Mouse (Mus musculus): ENCODE results near the gene Tmem109. TPM values are rescaled to one million over a fixed set of nuclear protein-coding genes. Genes with fewer than 3 reads are reported as not detected.
A peak's percentile ranks its signal among the peaks of the same experiment; 100 is the strongest.

Tmem109 gene
- polyA plus RNA-seq (2015; fragmentation: Nextera tagmentation; extraction: Ambion mirVana), result 133 and 139 TPM in 2 replicates

DNA sequence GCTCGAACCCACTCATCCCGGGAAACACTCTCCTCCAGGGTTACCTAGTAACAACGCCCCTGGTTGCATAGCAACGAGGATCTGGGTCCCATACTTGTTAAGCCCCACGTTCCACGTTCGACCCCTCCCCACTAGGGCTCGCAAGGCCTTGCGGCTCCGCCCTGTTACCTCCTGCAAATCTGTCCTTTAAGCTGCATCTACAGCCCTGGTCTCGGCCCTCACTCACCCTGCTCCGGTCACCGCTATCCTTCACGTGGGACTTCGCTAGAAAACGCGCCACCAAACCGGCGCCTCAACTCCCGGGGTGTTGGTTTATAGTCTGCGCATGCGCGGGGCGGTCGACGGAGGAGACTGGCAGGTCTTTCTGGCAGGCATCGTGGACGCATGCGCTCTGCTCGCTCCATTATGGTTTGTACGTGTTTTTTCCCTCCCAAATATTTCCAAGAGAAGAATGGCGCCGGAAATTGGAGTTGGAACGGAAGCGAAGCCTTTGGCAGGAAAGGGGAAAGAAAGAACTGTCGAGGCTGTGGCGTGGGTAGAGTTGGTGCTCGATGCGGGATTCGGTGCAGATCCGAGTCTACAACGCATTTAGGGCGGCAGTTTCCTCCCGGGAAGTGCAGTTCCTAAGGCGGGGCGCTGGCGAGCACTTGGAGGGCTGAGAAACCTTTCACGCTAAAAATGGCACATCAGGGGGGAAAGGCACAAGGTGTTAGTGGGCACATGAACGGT is at the start of gene Tmem109:
Gene Tmem109, minus strand, starts transcription at position 576 of the 729 bp plus-strand sequence.
- peak; percentile 88 for ATAC-seq (ENCODE audit: insufficient number of reproducible peaks, low FRiP score, low TSS enrichment, low read depth)
- Histone ChIP-seq H3K4me1 (peaks cover 29% of the 10 kb centered on the region), H3K27ac (replicated peaks) (peak within 1 kb of the TSS; percentile 96), H3K9ac (peak within 1 kb of the TSS; percentile 41), H3K4me2 (replicated peaks) (peak within 1 kb of the TSS; percentile 92), H3K27me3 (no peaks in the 10 kb centered on the region), H3K4me3 (replicated peaks) (peak within 1 kb of the TSS; percentile 75), H3K9me3 (replicated peaks) (no peaks in the 10 kb centered on the region), H3K36me3 (peaks cover 4% of the 10 kb centered on the region; the same call in 1 of the 2 replicates)
- under 1% methylated on average over 49 of the region's 49 CpGs for WGBS

DNA sequence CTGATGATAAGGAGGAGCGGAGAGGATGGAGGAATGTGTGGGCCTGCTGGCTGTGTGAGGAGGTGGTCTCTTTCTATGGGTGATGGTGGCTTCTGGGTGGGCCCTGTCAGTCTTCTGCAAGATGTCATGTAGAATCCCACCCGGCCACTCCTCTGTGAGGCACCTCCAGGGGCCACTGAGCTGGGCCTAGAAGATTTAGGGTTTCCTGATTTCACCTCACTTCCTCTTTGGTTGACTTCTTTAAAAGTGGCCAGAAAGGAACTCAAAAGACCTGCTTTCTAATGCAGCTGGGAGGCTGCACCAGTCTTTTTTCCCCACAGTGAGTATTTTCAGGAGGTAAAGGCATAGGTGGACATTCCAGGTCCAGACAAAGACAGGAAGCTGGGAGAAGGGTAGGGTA is 48.8 kb upstream of the Tmem109 start:
- H3K9me3 ChIP-seq (replicated peaks), result no peaks in the 10 kb centered on the region
- no peak overlapping the region for H3K9ac ChIP-seq
- no peaks in the 10 kb centered on the region for H3K36me3 ChIP-seq
- no peak overlapping the region for H3K27ac ChIP-seq (replicated peaks)
- no peak overlapping the region for H3K4me3 ChIP-seq (replicated peaks)
- no peaks in the 10 kb centered on the region for H3K27me3 ChIP-seq
- no peak overlapping the region for H3K4me2 ChIP-seq (replicated peaks)
- no peak for ATAC-seq (ENCODE audit: insufficient number of reproducible peaks, low FRiP score, low TSS enrichment, low read depth)
- no peaks in the 10 kb centered on the region for H3K4me1 ChIP-seq
- 81% methylated on average over 2 of the region's 2 CpGs for WGBS

DNA sequence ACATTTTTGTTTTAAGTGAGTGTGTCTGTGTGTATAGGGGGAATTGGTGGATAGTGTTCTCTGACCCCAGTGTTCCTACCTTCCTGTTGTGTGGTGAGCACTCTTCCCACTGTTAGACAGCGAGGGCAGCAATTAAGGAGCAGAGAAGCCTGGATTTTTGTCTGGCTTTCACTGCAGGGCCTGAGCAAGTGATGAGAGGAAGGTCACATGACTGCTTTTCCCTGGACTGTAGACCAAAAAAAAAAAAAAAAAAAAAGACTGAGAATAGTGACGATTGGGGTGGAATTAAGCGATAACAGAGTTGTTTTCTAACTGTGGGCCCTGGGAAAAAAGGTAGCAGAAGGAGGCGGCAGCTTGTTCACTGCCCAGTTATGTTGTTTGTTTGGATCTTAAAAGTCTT is 44.9 kb upstream of the Tmem109 start:
- no peak for ATAC-seq (ENCODE audit: insufficient number of reproducible peaks, low FRiP score, low TSS enrichment, low read depth)
- no peaks in the 10 kb centered on the region for H3K36me3 ChIP-seq
- H3K4me1 ChIP-seq, result no peaks in the 10 kb centered on the region
- H3K9ac ChIP-seq, result no peak overlapping the region
- H3K27ac ChIP-seq (replicated peaks), result no peak overlapping the region
- 45% methylated on average over 4 of the region's 4 CpGs for WGBS
- H3K4me3 ChIP-seq (replicated peaks), result no peak overlapping the region
- H3K9me3 ChIP-seq (replicated peaks), result no peaks in the 10 kb centered on the region
- no peaks in the 10 kb centered on the region for H3K27me3 ChIP-seq
- H3K4me2 ChIP-seq (replicated peaks), result no peak overlapping the region

DNA sequence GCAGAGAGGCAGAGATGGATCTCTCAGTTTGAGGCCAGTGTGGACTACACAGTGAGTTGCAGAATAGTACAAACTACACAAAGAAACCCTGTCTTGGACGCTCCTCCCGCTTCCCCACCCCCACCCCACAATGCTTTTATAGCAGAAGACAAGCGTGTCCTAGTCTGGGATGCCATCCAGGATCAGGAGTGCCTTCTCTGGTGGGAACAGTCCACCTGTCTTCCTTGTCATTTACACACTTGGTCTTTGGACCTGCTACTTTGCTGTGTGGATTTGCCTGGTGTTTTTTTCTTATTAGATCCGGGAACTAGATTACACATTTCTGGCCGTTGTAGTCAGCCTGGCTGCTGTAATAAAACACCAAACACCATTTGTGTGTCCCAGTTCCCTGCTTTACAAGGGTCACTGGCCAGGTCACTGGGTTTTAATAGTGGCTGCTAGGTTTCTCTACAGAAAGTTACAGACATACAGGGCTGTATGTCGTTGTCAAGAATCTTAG is 44.4 kb upstream of the Tmem109 start:
- H3K9ac ChIP-seq, result no peak overlapping the region
- no peak overlapping the region for H3K4me2 ChIP-seq (replicated peaks)
- no peaks in the 10 kb centered on the region for H3K27me3 ChIP-seq
- no peaks in the 10 kb centered on the region for H3K36me3 ChIP-seq
- no peak overlapping the region for H3K27ac ChIP-seq (replicated peaks)
- H3K4me3 ChIP-seq (replicated peaks), result no peak overlapping the region
- H3K9me3 ChIP-seq (replicated peaks), result no peaks in the 10 kb centered on the region
- ATAC-seq (ENCODE audit: insufficient number of reproducible peaks, low FRiP score, low TSS enrichment, low read depth), result no peak
- no peaks in the 10 kb centered on the region for H3K4me1 ChIP-seq
- 34% methylated on average over 6 of the region's 6 CpGs for WGBS

DNA sequence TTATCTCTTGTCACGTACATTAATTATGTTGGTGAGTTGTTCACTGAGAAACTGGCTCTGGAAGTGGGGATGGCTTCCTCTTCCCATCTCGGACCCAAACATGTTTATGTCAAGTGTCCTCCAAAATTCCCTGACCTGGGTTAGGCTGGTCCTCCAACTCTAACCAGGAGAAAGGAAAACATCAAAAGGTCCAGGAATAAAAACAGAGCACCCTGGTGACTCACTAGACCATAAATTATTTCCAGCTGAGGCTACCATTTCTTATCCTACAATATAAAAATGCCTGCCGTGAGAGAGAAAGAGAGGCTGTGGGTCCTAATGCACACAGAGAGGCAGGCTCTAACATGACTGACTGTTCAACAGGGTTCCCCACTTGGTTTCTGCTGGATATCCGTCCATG is 42.4 kb upstream of the Tmem109 start:
- Histone ChIP-seq H3K36me3 (no peaks in the 10 kb centered on the region), H3K4me1 (no peaks in the 10 kb centered on the region), H3K9ac (no peak overlapping the region), H3K4me2 (replicated peaks) (no peak overlapping the region), H3K27me3 (no peaks in the 10 kb centered on the region), H3K9me3 (replicated peaks) (no peaks in the 10 kb centered on the region), H3K4me3 (replicated peaks) (no peak overlapping the region), H3K27ac (replicated peaks) (no peak overlapping the region)
- 39% methylated on average over 4 of the region's 4 CpGs for WGBS
- no peak for ATAC-seq (ENCODE audit: insufficient number of reproducible peaks, low FRiP score, low TSS enrichment, low read depth)

DNA sequence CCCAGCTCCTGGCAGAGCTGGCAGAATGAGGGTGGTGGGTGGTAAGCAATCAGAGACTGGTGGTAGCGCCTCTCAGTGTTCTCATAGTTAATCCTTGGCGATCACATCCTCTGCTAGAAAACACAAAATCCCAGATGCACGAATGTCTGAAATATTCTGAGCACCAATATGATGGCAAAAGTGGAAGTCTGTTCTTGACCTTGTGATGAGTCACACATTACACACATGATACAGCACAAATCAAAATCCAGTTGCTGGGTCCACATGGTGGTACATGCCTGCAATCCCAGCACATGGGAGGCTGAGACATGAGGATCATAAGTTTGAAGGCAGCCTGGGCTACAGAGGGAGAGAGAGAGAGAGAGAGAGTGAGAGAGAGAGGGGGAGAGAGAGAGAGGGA is 39.3 kb upstream of the Tmem109 start:
- Histone ChIP-seq H3K36me3 (no peaks in the 10 kb centered on the region), H3K4me3 (replicated peaks) (no peak overlapping the region), H3K9ac (no peak overlapping the region), H3K4me2 (replicated peaks) (no peak overlapping the region), H3K27me3 (no peaks in the 10 kb centered on the region; the same call in 1 of the 2 replicates), H3K4me1 (no peaks in the 10 kb centered on the region), H3K27ac (replicated peaks) (no peak overlapping the region), H3K9me3 (replicated peaks) (no peaks in the 10 kb centered on the region)
- WGBS, result 79% methylated on average over 3 of the region's 3 CpGs
- ATAC-seq (ENCODE audit: insufficient number of reproducible peaks, low FRiP score, low TSS enrichment, low read depth), result no peak

DNA sequence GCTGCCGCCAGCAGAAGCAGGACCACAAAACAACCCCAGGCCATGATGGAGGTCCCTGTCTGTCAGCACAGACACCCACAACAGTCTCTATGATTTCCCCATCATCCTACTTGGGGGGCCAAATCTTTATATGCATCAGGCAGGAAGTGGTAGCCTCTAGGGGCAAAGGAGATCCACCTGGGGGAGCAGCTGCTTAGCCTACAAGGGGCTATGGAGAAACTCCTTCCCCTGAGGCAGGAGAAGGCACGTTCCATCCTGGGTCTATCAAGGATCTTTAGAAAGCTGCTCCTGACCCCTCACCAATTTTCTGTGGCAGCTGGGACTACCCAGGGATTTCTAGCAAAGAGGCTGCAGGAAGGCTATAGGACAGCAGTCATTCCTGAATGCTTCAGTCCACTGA is 38.7 kb upstream of the Tmem109 start, which contains the start of gene Zp1:
Gene Zp1, minus strand, starts transcription at position 101 of the 400 bp plus-strand sequence.
- Histone ChIP-seq H3K4me2 (replicated peaks) (no peak within 1 kb of the TSS), H3K4me1 (no peaks in the 10 kb centered on the region), H3K27ac (replicated peaks) (no peak within 1 kb of the TSS), H3K36me3 (no peaks in the 10 kb centered on the region), H3K4me3 (replicated peaks) (no peak within 1 kb of the TSS), H3K27me3 (no peaks in the 10 kb centered on the region; the same call in 1 of the 2 replicates), H3K9me3 (replicated peaks) (no peaks in the 10 kb centered on the region), H3K9ac (no peak within 1 kb of the TSS)
- ATAC-seq (ENCODE audit: insufficient number of reproducible peaks, low FRiP score, low TSS enrichment, low read depth), result no peak
- 35% methylated on average over 2 of the region's 2 CpGs for WGBS

DNA sequence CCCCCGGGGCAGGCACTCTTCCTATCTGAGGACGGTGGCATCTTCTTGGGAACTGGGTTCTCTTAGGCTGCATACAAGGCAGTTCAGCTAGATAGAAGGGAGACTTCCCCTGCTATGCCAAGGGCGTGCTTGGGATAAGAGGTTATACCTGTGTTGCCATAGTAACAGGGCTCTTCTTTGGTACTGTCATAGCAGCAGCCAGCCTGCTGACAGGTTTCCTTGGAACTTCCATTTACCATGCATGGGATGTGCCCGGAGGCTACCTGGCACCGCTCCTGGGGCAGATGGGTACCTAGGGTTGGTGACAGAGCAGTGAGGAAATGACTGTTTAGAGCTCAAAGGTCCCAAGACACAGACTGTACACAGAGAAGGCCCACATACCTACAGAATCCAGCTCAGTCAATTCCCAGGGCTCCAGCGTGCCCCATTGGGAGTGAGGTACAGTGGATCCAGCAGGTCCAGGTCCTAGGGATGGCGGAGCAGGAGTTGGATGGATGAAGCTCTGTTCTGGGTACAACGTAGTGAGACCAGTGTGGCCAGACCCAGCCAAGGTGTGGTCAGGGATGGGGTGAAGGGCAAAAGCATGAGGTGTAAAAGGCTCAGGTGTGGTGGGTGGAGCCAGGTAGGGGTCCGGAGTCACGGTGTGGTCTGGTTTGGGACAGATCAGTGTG is 36.7 kb upstream of the Tmem109 start:
- ATAC-seq (ENCODE audit: insufficient number of reproducible peaks, low FRiP score, low TSS enrichment, low read depth), result no peak; the same call in 1 of the 2 replicates
- Histone ChIP-seq H3K27me3 (no peaks in the 10 kb centered on the region; the same call in 1 of the 2 replicates), H3K4me2 (replicated peaks) (no peak overlapping the region), H3K36me3 (no peaks in the 10 kb centered on the region), H3K4me3 (replicated peaks) (no peak overlapping the region), H3K4me1 (no peaks in the 10 kb centered on the region), H3K27ac (replicated peaks) (no peak overlapping the region), H3K9me3 (replicated peaks) (no peaks in the 10 kb centered on the region), H3K9ac (no peak overlapping the region)
- 85% methylated on average over 10 of the region's 10 CpGs for WGBS

DNA sequence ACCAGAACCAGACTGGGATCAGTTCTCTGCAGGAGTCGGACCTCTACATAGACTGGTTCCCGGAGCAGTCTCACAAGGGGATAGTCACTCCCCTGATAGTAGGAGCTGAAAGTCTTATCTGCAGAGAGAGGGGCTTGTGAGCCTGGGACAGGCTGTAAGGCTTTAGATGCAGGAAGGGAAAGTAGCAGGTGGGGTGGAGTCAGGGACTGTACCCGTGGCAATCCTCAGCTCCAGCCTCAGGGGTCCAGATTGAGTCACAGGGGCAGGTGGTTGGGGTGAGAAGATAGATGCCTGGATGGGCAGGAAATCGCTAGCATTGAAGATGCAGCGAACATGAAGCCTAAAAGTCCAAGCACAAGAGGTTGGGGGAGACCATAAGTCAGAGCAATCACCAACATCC is 34.7 kb upstream of the Tmem109 start:
- no peak for ATAC-seq (ENCODE audit: insufficient number of reproducible peaks, low FRiP score, low TSS enrichment, low read depth)
- no peaks in the 10 kb centered on the region; the same call in 1 of the 2 replicates for H3K27me3 ChIP-seq
- WGBS, result 63% methylated on average over 5 of the region's 5 CpGs
- no peak overlapping the region for H3K9ac ChIP-seq
- H3K9me3 ChIP-seq (replicated peaks), result no peaks in the 10 kb centered on the region
- H3K27ac ChIP-seq (replicated peaks), result no peak overlapping the region
- no peak overlapping the region for H3K4me2 ChIP-seq (replicated peaks)
- H3K4me3 ChIP-seq (replicated peaks), result no peak overlapping the region
- no peaks in the 10 kb centered on the region for H3K36me3 ChIP-seq
- 0 out of 2 replicates have a peak, but pooled peaks cover under 1% of the 10 kb centered on the region for H3K4me1 ChIP-seq

DNA sequence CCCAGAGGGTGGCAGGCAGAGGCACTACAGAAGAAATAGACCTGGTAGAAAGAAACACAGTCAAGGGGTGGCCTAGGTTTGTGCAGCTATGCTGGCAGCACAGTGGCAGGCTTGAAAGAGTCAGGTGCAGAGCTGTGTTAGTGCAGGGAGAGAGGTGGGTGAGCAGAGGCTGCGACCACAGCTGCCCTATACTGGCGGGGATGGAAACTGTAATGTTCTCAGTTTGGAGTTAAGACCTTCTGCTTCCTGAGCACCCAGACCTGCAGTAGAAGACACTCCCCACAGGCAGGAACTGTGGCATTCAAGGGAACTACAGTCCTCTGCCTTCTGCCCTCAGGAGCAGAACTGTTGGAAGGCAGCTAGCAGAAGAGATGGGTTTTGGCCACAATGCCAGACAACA is 33.1 kb upstream of the Tmem109 start:
- Histone ChIP-seq H3K4me1 (peaks cover 5% of the 10 kb centered on the region; the same call in 1 of the 2 replicates), H3K36me3 (no peaks in the 10 kb centered on the region), H3K4me2 (replicated peaks) (no peak overlapping the region), H3K4me3 (replicated peaks) (no peak overlapping the region), H3K27me3 (no peaks in the 10 kb centered on the region; the same call in 1 of the 2 replicates), H3K9ac (no peak overlapping the region), H3K9me3 (replicated peaks) (no peaks in the 10 kb centered on the region), H3K27ac (replicated peaks) (no peak overlapping the region)
- WGBS, result 77% methylated on average over 2 of the region's 2 CpGs
- ATAC-seq (ENCODE audit: insufficient number of reproducible peaks, low FRiP score, low TSS enrichment, low read depth), result no peak

DNA sequence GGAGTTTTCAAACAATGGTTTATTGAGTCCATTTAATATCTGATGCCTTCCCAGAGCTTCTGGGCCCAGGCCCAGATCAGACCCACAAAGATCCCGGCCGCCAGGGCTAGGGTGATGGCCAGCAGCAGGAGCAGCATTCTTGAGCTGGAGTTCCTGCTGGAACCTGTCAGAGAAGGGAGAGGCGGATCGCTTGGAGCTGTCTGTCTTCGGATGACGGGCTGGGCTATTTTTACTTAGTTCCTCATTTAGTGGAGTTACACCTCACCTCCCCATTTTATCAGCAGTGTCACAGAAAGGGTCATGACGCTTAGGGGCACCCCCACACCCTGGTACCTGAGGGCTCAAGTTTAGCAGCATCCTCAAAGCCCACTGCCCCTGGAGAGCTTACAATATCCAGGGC is 32.5 kb upstream of the Tmem109 start:
- H3K9me3 ChIP-seq (replicated peaks), result no peaks in the 10 kb centered on the region
- H3K4me1 ChIP-seq, result peaks cover 10% of the 10 kb centered on the region; the same call in 1 of the 2 replicates
- no peak overlapping the region for H3K4me2 ChIP-seq (replicated peaks)
- H3K27me3 ChIP-seq, result no peaks in the 10 kb centered on the region; the same call in 1 of the 2 replicates
- no peak overlapping the region for H3K9ac ChIP-seq
- H3K27ac ChIP-seq (replicated peaks), result no peak overlapping the region
- 37% methylated on average over 7 of the region's 7 CpGs for WGBS
- no peak for ATAC-seq (ENCODE audit: insufficient number of reproducible peaks, low FRiP score, low TSS enrichment, low read depth)
- no peak overlapping the region for H3K4me3 ChIP-seq (replicated peaks)
- no peaks in the 10 kb centered on the region for H3K36me3 ChIP-seq
